Mouse (Mus musculus) urinary bladder, postnatal 36 days (tissue): Measurements from ENCODE around the gene Gm11492.

Experiments used
- DNase-seq, 2 experiments: peaks; one replicate each; pipeline ENCODE4 v3.0.0; 2022; ENCODE audit warnings: low spot score in 2 of 2, mixed read lengths in 1 of 2

The Gm11492 gene

GRCm38 (mm10) chr11:87566501-87566900, at the start of gene Gm11492:
Gm11492 (plus strand) TSS chr11:87566653.
- no peak for DNase-seq

DNA sequence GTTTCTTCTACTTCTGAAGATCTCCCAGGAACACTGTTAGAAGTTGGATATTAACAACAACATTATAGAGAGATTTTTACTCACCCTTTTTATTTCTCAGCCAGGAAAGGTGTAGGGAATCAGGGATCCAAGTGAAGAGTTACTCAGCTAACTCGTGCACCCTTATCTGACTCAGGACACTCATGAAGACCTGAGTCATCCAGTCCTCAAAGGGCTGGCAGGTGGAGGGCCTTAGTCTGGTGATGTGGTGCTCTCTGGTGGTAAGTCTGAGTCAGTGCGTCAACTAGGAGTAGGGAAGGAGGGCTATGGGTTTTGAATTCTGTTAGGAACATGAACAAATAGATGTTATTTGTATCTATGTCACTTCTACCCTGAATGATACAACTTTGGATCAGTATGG, 47.2 kb upstream of the Gm11492 start:
- DNase-seq = peak; percentile 5 to 29

DNA sequence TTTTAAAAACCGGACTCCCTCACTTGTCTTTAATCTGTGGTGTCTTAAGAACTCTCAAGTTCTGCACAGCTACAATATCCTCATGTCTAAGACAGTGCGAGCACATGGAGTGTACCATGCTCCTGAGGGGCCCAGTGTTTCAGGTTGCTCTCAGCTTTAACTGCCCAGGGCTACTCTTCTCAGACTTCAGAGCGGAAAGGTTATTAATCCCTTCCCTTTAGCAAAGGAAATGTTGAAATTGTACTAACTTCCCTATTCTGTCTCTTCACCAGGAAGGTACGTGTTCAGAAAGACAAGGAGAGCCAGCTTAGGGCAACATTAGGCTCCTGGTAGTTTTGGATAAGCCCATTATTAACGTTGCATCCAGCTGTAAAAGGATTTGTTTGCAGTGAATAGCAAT, 43.0 kb upstream of the Gm11492 start:
- DNase-seq = no peak

DNA sequence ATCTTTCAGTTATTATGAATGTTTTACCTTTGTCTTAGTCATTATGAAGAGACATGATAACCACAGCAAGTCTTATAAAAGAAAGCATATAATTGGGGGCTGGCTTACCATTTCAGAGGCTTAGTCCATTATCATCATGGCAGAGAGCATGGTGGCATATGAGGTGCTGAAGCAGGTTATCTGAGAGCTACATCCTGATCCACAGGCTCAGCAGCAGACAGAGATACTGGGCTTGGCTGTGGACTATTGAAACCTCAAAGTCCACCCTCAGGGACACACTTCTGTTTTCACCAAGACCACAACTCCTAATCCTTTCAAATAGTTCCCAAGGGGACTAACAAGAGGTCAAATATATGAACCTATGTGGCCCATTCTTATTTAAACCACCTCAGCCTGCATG, 42.5 kb upstream of the Gm11492 start:
- DNase-seq = no peak

- DNase-seq = no peak
Measured at GRCm38 (mm10) chr11:87524780-87525179, 41.7 kb upstream of the Gm11492 start.

- DNase-seq = no peak
Measured at GRCm38 (mm10) chr11:87527364-87527763, 39.1 kb upstream of the Gm11492 start.

DNA sequence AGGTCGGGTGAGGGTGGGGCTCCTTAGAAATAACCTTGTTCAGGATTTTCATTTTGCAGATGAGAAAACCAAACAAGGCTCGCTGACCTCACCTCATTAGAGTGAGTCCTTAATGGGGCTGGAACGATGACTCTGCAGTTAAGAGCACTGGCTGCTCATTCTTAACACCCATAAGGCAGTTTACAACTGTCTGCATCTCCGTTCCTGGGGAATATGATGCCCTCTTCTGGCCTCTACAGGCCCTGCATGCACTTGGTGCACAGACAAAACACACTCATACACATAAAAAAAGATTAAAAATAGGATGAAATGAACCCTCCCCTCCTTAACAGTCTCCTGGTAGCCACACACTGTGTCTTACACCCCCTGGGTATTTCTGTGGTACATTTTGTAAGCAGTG, 38.5 kb upstream of the Gm11492 start:
- no peak for DNase-seq

DNA sequence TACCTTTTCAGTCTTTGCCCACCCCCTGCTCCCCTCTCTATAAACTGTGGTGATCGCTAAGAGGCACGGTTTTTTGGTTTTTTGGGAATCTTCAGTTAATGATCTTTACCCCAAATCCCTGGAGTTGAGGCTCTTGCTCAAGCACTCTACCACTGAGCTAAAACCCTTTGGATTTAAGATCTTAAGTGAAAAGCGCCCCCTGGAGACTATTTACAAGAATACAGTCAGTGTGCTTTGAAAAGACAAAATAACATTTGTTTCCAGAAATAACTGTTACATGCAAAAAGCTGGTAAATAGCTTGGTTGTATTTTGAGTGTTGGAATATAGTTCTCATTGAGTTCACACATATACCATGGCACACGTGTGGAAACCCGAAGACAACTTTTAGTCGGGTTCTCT, 34.8 kb upstream of the Gm11492 start:
- no peak for DNase-seq

- no peak for DNase-seq
Measured at GRCm38 (mm10) chr11:87542285-87542684, 24.2 kb upstream of the Gm11492 start.

DNA sequence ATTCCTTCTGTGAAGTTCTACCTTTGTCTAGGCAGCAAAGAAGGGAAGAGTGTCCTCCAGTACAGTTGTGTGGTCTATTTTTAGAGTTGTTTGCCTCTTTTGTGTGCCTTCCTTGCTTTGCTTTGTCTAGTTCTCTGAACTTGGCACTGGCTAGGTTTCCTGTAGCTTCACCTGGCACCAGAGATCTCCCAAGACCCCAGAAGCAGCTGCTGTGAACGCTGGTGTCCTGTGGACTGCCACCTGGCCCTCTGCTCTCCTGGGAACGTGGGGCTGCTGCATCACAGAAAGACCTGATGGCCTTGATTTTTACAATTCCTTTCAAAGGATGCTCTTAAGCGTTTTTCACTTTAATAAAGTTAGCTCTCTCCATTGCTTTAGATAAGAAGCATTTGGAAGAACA, 23.5 kb upstream of the Gm11492 start:
- DNase-seq = no peak

DNA sequence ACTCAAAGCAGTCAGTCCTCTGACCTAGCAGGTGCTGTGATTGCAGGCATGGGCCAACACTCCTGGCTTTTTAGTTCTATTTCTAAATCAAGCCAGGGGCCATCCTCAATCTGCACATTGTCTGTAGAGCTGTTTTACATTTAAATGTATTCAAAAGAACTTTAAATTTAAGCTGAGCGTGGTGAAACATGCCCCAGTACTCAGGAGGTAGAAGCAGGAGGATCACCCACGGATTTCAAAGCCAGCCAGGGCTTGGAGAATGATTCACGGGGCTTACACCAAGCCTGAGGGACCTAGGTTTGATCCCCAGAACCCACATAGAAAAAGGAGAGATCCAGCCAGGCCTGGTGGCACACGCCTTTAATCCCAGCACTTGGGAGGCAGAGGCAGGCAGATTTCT, 13.1 kb upstream of the Gm11492 start:
- DNase-seq = no peak

GRCm38 (mm10) chr11:87554386-87554785, 12.1 kb upstream of the Gm11492 start:
- DNase-seq = no peak

DNA sequence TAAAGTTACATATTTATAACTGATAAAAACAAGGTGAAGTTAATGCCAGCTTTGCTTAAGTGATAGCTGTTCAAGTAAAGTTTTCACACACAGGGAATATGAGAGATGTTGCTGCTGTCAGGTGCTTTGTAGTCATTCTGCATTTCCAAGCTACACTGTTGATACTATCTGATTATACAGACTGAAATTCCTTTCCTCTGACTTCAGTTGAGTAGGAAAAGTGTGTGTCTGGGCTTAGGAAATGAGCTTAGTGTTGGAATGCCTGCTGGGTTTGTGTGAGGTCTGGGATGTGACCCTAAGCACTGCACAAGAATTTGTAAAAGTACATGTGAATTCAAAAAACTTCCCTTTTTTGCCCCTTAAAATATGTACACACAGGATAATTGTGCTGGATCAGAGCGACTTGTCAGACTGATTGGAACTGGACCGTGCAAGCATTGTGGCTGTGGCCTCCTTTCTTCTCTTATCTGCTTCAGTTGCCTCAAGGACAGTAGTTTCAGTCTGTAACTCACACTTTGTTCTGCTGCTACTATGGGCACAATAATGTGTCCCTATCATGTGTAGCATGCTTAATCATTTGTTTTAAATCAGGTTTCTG, 11.2 kb upstream of the Gm11492 start:
- no peak for DNase-seq

- no peak for DNase-seq
Measured at GRCm38 (mm10) chr11:87561208-87561607, 5.2 kb upstream of the Gm11492 start.

DNA sequence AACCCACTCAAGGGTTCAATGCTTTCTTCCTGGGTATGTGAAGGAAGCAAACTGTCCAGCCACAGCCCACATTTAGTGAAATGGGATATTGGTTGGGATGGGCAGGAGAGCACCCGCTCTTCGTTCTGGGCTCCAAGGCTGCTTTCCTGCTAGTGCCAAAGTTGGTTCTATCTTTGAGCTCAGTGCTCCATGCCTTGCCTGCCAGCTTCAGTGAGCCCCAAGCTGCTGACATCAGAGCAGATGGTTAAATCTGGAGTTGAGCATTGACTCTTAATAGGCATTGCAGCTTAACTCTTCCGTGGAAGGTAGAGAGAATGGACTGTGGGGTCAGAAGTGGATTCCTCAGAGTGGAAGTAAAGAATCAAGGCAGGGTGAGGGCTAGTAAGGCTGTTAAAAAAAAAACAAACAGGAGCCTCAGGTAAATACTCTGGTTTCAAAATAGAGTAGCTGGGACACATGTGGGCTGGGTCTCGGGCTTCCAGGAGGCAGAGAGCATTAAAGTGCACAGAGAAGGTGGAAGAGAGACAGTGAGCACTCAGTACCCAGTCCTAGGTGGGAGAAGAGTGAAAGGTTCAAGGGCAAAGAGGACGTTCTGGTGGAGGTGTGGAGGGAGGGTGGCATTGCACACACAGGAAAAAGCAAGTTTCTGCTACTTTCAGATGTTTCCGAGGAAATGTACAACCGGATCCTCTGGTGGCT, 2.0 kb downstream of the Gm11492 start, which contains the start of gene Sept4:
Gene Sept4 (plus strand): TSS at position 649 of the 699 bp plus-strand sequence.
- DNase-seq = no peak

- no peak for DNase-seq
Measured at GRCm38 (mm10) chr11:87570743-87571142, 4.3 kb downstream of the Gm11492 start.

DNA sequence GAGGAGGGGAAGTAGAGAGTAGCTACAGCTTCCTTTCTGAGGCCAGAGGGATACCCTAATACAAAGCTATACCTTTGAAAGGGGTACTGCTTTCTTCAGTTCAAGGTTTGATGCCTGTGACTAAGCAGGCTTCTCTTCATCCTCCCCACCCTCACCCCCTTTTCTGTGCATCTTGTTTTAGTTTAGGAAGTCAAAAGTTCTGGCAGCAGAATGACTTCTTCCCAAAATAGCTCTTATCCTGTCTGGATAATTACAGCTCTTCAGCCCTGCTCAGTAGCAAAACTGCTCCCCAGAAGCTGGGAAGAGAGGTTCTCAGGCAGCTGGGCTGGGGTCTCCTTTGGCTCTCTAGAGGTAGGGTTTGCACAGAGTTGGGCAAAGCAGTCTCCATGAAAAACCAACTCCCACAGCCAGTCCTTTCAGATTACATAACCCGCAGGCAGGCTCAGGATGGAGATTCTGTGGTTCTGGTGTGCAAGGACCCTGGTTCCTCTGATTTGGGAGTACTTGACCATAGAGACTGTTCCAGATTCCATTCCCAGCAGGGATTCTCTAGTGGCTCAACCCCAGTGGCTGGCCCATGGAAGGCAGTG, 5.0 kb downstream of the Gm11492 start:
- DNase-seq = no peak

DNA sequence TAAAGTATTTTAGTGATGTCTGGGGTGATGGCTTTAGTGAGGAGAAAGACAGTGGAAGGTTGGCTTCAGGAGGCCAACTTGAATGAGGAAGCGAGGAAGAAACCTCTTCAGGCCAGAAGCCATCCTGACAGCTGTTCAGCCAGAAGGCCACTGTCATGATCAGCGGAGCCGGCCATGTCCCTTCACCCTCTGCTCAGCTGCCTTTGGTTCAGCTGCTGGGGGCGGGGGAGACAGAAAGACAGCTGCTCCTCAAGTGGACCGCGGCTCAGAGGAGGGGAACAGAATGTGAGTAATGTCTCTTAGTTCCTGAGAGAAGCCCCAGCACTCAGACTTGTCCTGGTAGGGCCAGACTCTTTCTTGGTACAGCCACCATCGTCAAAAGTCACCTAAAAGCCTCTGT, 7.3 kb downstream of the Gm11492 start:
- no peak for DNase-seq

- DNase-seq = no peak
Measured at GRCm38 (mm10) chr11:87574520-87575180, 8.2 kb downstream of the Gm11492 start.

DNA sequence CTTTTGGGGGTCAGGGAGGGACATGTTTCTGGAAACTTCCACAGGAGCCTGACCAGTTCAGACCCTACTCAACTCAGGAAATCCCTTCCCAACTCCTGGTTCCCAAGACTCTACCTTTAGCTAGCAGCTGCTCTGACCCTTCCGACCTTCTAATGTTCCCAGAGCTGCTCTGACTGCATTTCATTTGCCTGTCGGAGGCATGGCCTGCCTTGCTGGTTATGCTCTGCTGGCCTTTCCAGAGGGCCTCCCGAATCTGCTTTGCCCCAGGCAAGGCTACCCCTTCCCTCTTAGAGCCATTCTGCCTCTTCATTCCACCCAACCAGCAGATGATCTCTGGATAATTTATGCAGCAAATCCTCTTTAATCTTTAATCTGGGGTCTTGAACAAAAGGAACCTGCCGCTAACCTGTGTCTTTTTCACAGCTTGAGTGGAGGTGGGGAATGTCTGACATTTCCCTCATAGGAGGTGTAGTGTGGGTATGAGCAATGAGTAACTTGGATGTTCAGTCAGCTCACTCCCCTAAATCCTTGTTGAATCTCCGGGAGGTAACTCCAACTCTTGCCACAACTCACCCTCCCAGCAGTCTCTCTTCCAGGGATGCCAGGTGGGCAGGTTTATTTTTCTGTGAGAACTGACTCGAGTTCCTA, 11.3 kb downstream of the Gm11492 start:
- no peak for DNase-seq

GRCm38 (mm10) chr11:87578249-87578962, 12.0 kb downstream of the Gm11492 start:
- DNase-seq = peak in 1 of 2 experiments; percentile 54
